Mouse (Mus musculus) pancreas, adult 10 weeks (tissue): ENCODE data around the gene Fam57b. TPM values are rescaled to one million over a fixed set of nuclear protein-coding genes. Genes with fewer than 3 reads are reported as not detected.

ENCODE experiments used
- polyA plus RNA-seq: library from polyadenylated mRNA; stranded (reverse); fragments of 350-450 nt; fragmentation: Illumina TruSeq; extraction: RNeasy Lipid Tissue Mini Kit (QIAGEN cat#74804); gene quantifications from one replicate; pipeline ENCODE4 v1.2.3, GENCODE M21; 2015; ENCODE audit warnings: low read depth, low replicate concordance; ENCODE audit not compliant: insufficient read depth

Fam57b gene
- polyA plus RNA-seq: 3.8 TPM

GRCm38 (mm10) chr7:126797411-126798126 lies at the start of gene Fam57b:
Gene Fam57b, plus strand, starts transcription at chr7:126797668.

DNA sequence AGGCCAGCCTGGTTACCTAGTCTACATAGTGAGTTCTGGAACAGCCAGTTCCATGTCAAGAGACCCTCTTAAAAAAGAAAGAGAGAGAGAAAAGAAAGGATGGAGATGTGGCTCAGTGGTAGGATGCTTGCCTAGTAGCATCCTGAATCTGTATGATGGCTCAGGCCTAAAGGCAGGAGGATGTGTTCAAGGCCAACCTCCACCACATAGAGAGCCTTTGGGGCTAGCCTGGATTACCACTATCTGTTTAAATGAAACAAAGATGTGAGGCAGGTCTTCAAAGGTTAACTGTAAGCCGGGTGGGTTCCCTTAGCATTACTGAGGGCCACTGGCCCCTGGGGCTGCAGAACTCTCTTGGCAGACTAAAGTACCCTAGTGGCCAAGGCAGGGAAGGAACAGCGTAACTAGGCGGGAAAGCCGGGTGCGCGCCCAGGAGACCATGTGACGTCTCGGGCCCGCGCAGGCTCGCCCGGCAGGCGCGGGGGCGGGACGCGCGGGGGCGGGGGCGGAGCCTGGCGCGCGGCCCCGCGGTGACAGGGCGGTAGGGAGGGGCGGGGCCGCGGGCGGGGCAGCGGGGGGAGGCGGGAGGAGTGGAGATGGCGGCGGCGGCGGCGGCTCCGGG lies 38.3 kb upstream of the Fam57b start, which contains the start of gene Mapk3:
TSS of gene Mapk3 (plus strand) at position 552 of the 622 bp plus-strand sequence.

GRCm38 (mm10) chr7:126766201-126766600 lies 31.3 kb upstream of the Fam57b start, which contains the start of gene Gdpd3:
Gene Gdpd3, plus strand, starts transcription at chr7:126766334.

GRCm38 (mm10) chr7:126776598-126777057 lies 20.8 kb upstream of the Fam57b start, which contains the start of gene Ypel3:
Gene Ypel3, plus strand, starts transcription at chr7:126776955.

GRCm38 (mm10) chr7:126780971-126781635 lies 16.4 kb upstream of the Fam57b start, which contains the start of gene Tbx6:
Gene Tbx6, plus strand, starts transcription at chr7:126781483.

DNA sequence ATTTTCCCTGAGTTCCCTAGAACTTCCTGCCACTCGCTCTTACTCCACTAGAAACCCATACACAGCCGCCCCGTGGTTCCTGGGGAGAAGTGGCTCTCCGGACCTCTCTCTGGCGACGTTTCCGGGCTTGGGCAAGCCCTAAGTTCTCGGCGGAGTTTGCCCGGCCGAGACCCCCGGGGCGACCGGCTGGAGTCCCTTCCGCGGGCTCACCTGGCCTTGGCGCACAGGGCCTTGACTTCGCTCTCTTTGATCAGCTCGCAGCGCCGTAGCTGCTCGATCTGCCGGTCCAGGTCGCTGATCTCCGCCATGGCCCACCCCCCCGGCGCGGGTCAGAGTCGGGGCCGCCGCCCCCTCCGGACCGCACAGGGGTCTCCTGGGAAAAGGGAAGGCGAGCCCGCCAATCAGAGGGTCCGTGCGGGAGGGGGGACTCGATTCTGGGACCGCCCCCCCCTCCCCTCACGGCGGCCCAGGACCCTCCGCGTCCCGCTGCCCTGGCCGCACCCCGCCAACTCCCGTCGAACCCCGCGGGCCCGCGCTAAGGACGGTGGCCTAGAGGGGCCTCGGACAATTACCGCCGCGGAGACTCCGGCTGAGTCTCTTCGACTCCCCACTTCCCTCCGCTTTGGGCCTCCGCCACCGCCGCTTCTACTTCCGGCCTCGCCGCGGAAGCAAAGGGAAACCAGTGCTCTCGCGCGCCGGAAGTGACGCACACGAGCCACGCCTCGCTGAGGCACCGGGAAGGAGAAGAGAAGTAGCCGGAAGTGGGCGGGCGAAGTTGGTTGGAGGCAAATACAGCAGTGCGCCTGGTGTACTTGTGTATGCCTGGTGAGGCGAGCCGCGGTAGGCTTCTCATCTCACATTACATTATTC lies 5.4 kb upstream of the Fam57b start, which contains the start of gene Ppp4c:
TSS of gene Ppp4c (minus strand) at position 646 of the 870 bp plus-strand sequence.

GRCm38 (mm10) chr7:126831539-126831938 lies 34.1 kb downstream of the Fam57b start, which contains the start of gene 4930451I11Rik:
Gene 4930451I11Rik, minus strand, starts transcription at chr7:126831639.

DNA sequence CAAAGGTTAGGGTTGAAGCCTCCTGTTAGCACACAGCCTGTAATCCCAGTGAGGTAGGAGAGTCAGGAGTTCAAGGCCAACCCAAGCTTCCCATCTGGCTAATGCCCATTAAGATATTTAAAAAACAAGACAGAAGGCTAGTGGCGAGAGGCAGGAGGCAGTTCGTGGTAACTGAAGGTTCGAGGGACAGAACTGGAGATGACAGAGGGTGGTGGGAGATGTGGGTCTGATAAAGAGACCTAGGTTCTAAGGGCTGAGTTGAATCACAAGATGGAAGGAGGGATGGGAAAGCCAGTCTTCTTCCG lies 49.6 kb downstream of the Fam57b start, which contains the start of gene Doc2a:
TSS of gene Doc2a (plus strand) at position 301 of the 305 bp plus-strand sequence.

DNA sequence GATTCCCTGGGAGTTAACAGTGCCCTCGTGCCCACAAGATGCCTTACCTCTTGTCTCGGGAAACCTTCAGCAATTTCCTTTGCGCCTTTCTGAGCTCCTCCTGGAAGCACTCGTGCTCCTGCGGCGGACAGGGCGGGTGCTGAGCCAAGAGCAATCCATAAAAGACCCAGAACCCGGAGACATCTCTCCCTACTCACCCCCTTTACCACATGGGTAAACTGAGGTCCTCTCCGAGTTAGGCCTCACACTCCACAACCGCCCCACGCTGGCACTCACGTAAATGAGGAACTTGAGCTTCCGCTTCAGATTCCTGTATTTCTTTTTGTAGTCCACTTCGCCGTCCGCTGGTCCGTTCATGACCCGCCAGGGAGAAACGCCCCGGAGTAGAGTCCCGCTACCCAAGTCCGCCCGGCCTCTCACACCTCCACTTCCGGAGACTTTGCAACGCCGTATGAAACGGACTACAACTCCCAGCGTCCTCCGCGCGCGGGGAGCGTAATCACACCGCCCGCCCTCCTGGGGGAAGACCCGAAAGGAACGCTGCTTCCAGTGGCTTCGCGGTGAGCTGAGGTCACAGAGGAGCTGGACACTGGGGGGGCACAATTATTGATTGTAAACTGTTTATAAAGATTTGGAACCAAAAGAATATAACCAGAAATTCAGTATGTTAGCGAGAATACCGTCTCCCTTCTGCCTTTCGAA lies 64.1 kb downstream of the Fam57b start, which contains the start of gene Hirip3:
TSS of gene Hirip3 (plus strand) at position 544 of the 702 bp plus-strand sequence.

DNA sequence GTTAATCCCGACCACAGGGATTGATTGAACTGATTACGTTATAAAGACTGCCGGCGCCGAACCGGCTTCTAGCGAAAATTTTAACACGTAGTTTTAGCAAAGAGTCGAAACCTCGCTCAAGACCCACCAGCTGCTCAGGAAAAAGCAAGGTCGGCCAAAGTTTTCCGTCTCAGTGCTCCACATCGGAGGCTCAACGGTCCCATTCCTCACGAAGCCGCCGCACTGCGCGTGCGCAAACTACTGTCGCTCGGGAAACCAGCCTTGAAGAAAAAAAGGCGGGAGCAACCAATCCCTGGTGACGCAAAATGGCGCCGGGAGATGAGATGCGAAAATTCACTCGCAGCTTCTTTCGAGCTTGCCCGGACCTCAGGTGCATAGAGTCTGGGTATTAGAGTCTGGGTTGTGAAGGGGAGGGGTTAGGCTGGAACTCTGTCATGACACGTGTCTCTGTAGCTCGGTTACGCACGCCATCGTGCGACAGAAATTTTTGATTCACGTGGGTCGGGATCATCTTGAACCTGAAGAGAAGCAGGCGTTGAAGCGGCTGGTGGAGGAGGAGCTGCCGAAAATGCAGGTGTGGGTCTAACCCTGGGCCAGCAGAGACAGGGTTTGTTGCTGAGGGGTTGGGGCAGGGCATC lies 64.8 kb downstream of the Fam57b start, which contains the start of gene Ino80e:
TSS of gene Ino80e (minus strand) at position 231 of the 638 bp plus-strand sequence.

Other genes with a start within 250 kb of the Fam57b start
- 22.8 TPM for gene Eif3c, start 231.3 kb upstream of the Fam57b start, polyA plus RNA-seq
- 1.6 TPM for gene Apobr, start 212.7 kb upstream of the Fam57b start, polyA plus RNA-seq
- gene Cln3, start 211.9 kb upstream of the Fam57b start, polyA plus RNA-seq: 26.6 TPM
- gene Il27, start 202.7 kb upstream of the Fam57b start, polyA plus RNA-seq: not detected
- 3,774 TPM for gene Nupr1, start 166.8 kb upstream of the Fam57b start, polyA plus RNA-seq
- gene Sgf29, start 148.4 kb upstream of the Fam57b start, polyA plus RNA-seq: 23.8 TPM
- gene Sult1a1, start 121.2 kb upstream of the Fam57b start, polyA plus RNA-seq: 32.4 TPM
- gene Bola2, start 102.3 kb upstream of the Fam57b start, polyA plus RNA-seq: 43.5 TPM
- gene Slx1b, start 101.9 kb upstream of the Fam57b start, polyA plus RNA-seq: 3.1 TPM
- gene Coro1a, start 89.9 kb upstream of the Fam57b start, polyA plus RNA-seq: 7.3 TPM
- gene Mapk3, start 38.1 kb upstream of the Fam57b start, polyA plus RNA-seq: 50.5 TPM
- 2.5 TPM for gene Gdpd3, start 31.3 kb upstream of the Fam57b start, polyA plus RNA-seq
- gene Ypel3, start 20.7 kb upstream of the Fam57b start, polyA plus RNA-seq: 86.3 TPM
- gene Tbx6, start 16.2 kb upstream of the Fam57b start, polyA plus RNA-seq: 1.9 TPM
- 30.4 TPM for gene Ppp4c, start 5.2 kb upstream of the Fam57b start, polyA plus RNA-seq
- not detected for gene 4930451I11Rik, start 34.0 kb downstream of the Fam57b start, polyA plus RNA-seq
- gene Doc2a, start 49.7 kb downstream of the Fam57b start, polyA plus RNA-seq: not detected
- gene Hirip3, start 64.3 kb downstream of the Fam57b start, polyA plus RNA-seq: 4.6 TPM
- 12.9 TPM for gene Ino80e, start 64.7 kb downstream of the Fam57b start, polyA plus RNA-seq
- gene Taok2, start 87.0 kb downstream of the Fam57b start, polyA plus RNA-seq: 31.1 TPM
- gene Tmem219, start 125.2 kb downstream of the Fam57b start, polyA plus RNA-seq: 29.4 TPM
- gene Kctd13, start 131.2 kb downstream of the Fam57b start, polyA plus RNA-seq: 3.6 TPM
- 3.6 TPM for gene Asphd1, start 151.9 kb downstream of the Fam57b start, polyA plus RNA-seq
- 17.7 TPM for gene Sez6l2, start 152.9 kb downstream of the Fam57b start, polyA plus RNA-seq
- 28.6 TPM for gene Cdipt, start 178.2 kb downstream of the Fam57b start, polyA plus RNA-seq
- 1.6 TPM for gene Cdiptos, start 178.4 kb downstream of the Fam57b start, polyA plus RNA-seq
- 10.7 TPM for gene Mvp, start 217.0 kb downstream of the Fam57b start, polyA plus RNA-seq
- not detected for gene Pagr1b, start 218.8 kb downstream of the Fam57b start, polyA plus RNA-seq
- gene Pagr1a, start 219.7 kb downstream of the Fam57b start, polyA plus RNA-seq: 17.2 TPM
- 3.3 TPM for gene Gm42742, start 223.4 kb downstream of the Fam57b start, polyA plus RNA-seq
- 0.76 TPM for gene Prrt2, start 223.5 kb downstream of the Fam57b start, polyA plus RNA-seq
- 33.7 TPM for gene Maz, start 229.4 kb downstream of the Fam57b start, polyA plus RNA-seq
- gene Kif22, start 244.8 kb downstream of the Fam57b start, polyA plus RNA-seq: 0.39 TPM